Mouse (Mus musculus) liver, adult 2 months (tissue): ENCODE data around the gene Dzip1.

Source experiments
- CTCF ChIP-seq: fragments of 200-500 bp; IDR thresholded peaks from 2 replicates; pipeline ENCODE4 v1.5.1; 2011; ENCODE audit warnings: low read depth, low read length, control low read depth
- POLR2A ChIP-seq: fragments of 200-500 bp; IDR thresholded peaks from 2 replicates; pipeline ENCODE4 v1.6.1; 2011; ENCODE audit warnings: low read length, control low read depth; ENCODE audit not compliant: insufficient read depth; ENCODE audit errors: extremely low read depth

DNA sequence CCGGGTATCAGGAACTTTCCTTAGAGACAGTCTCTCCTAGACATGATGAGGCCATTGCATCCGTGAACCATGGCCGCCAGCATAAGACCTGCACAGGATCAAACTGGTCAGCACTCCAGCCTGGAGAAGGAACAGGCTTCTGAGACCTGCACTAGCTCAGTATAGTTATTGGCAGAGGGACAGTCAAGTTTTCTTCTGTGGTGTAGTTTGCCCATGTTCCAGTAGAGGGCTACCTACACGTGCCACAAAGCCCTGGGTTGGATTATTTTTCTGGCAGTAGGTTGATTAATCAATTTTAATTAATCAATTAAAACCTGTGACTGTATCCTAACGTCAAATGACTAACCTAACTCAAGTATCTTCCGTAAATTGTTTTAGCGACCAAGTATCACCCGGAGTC lies 6.2 kb downstream of the Dzip1 start:
- TF ChIP-seq CTCF: peak; percentile 37
- no peak for TF ChIP-seq POLR2A
